Mouse (Mus musculus) liver, embryonic 12.5 days (tissue): ENCODE data around the gene Castor1. TPM values are rescaled to one million over a fixed set of nuclear protein-coding genes. Genes with fewer than 3 reads are reported as not detected.
A peak's percentile ranks its signal among the peaks of the same experiment; 100 is the strongest.

Experiments
- ATAC-seq: fragments of 200-750 bp; cut with Nextera tagmentation; 2 replicates; pipeline ENCODE4 v1.8.0; 2017; ENCODE audit warnings: moderate number of reproducible peaks, mild to moderate bottlenecking, moderate library complexity
- H3K27ac ChIP-seq: fragments of 300-500 bp; sonication (generic); 2 replicates; pipeline ENCODE4 v1.5.1; 2016; ENCODE audit warnings: mild to moderate bottlenecking
- H3K27me3 ChIP-seq: fragments of 300-500 bp; sonication (generic); replicated peaks from 2 replicates; pipeline ENCODE4 v1.6.1; 2016; ENCODE audit warnings: mild to moderate bottlenecking, moderate library complexity
- H3K36me3 ChIP-seq: fragments of 300-500 bp; sonication (generic); 2 replicates; pipeline ENCODE4 v1.6.1; 2016; ENCODE audit warnings: mild to moderate bottlenecking, moderate library complexity
- H3K4me1 ChIP-seq: fragments of 300-500 bp; sonication (generic); 2 replicates; pipeline ENCODE4 v1.6.1; 2016
- H3K4me2 ChIP-seq: fragments of 300-500 bp; sonication (generic); 2 replicates; pipeline ENCODE4 v1.6.1; 2016; ENCODE audit warnings: mild to moderate bottlenecking, moderate library complexity
- H3K4me3 ChIP-seq: fragments of 300-500 bp; sonication (generic); 2 replicates; pipeline ENCODE4 v1.5.1; 2016; ENCODE audit warnings: mild to moderate bottlenecking, moderate library complexity
- H3K9ac ChIP-seq: fragments of 300-500 bp; sonication (generic); 2 replicates; pipeline ENCODE4 v1.6.1; 2016; ENCODE audit warnings: mild to moderate bottlenecking, moderate library complexity
- H3K9me3 ChIP-seq: fragments of 300-500 bp; sonication (generic); replicated peaks from 2 replicates; pipeline ENCODE4 v1.6.1; 2016; ENCODE audit warnings: mild to moderate bottlenecking, moderate library complexity
- WGBS: fragments of 180-500 bp; shearing (Covaris S2); methylation state at CpG from one replicate; pipeline ENCODE4 v1.1.7; 2016; ENCODE audit not compliant: insufficient replicate concordance; 5-methylcytosine and 5-hydroxymethylcytosine counted together
- polyA plus RNA-seq: library from polyadenylated mRNA; unstranded; fragments of >200 nt; fragmentation: Nextera tagmentation; extraction: Ambion mirVana; gene quantifications from 2 replicates; pipeline ENCODE4 v1.2.1, GENCODE M21; 2016

Castor1 gene
- polyA plus RNA-seq, 1 experiment from 2014 or later, result 2.3 TPM

- no peak within 1 kb of the TSS for H3K27ac ChIP-seq
- H3K4me2 ChIP-seq, result no peak within 1 kb of the TSS
- peaks cover 14% of the 10 kb centered on the region; the same call in 1 of the 2 replicates for H3K27me3 ChIP-seq
- H3K9me3 ChIP-seq, result no peaks in the 10 kb centered on the region
- WGBS, result 44% methylated on average over 11 of the region's 11 CpGs
- no peak within 1 kb of the TSS for H3K9ac ChIP-seq
- peaks cover 35% of the 10 kb centered on the region for H3K4me1 ChIP-seq
- ATAC-seq, result no peak
- H3K4me3 ChIP-seq, result no peak within 1 kb of the TSS
- no peaks in the 10 kb centered on the region for H3K36me3 ChIP-seq
These were observed 39.0 kb downstream of the Castor1 start, which contains the start of gene Lif for GRCm38 (mm10) chr11:4256846-4257607. TSS of gene Lif (plus strand) at chr11:4257557.

- no peaks in the 10 kb centered on the region for H3K36me3 ChIP-seq
- no peak overlapping the region for H3K4me2 ChIP-seq
- peaks cover 22% of the 10 kb centered on the region for H3K27me3 ChIP-seq
- H3K9ac ChIP-seq, result no peak overlapping the region
- no peak overlapping the region for H3K27ac ChIP-seq
- H3K9me3 ChIP-seq, result no peaks in the 10 kb centered on the region
- 71% methylated on average over 5 of the region's 5 CpGs for WGBS
- H3K4me3 ChIP-seq, result no peak overlapping the region
- ATAC-seq, result no peak
- H3K4me1 ChIP-seq, result peaks cover 38% of the 10 kb centered on the region
These were observed 39.7 kb downstream of the Castor1 start for GRCm38 (mm10) chr11:4257756-4258155.

- H3K9me3 ChIP-seq, result no peaks in the 10 kb centered on the region
- 0% methylated on average over 7 of the region's 7 CpGs for WGBS
- H3K27ac ChIP-seq, result no peak overlapping the region
- ATAC-seq, result peak; percentile 66
- H3K36me3 ChIP-seq, result no peaks in the 10 kb centered on the region
- H3K4me2 ChIP-seq, result peak overlapping the region; percentile 51
- H3K4me3 ChIP-seq, result no peak overlapping the region
- peaks cover 44% of the 10 kb centered on the region for H3K4me1 ChIP-seq
- peaks cover 31% of the 10 kb centered on the region for H3K27me3 ChIP-seq
- no peak overlapping the region for H3K9ac ChIP-seq
These were observed 40.6 kb downstream of the Castor1 start for GRCm38 (mm10) chr11:4258657-4259082.

GRCm38 (mm10) chr11:4260463-4261187, 42.6 kb downstream of the Castor1 start:
- H3K4me1 ChIP-seq, result peaks cover 44% of the 10 kb centered on the region
- H3K4me3 ChIP-seq, result 0 out of 2 replicates have a peak overlapping the region, but pooled peaks have one; percentile 7
- 14% methylated on average over 14 of the region's 14 CpGs for WGBS
- H3K27ac ChIP-seq, result no peak overlapping the region
- no peak for ATAC-seq
- H3K27me3 ChIP-seq, result peaks cover 50% of the 10 kb centered on the region
- H3K9ac ChIP-seq, result no peak overlapping the region; the same call in none of the 2 replicates
- H3K9me3 ChIP-seq, result no peaks in the 10 kb centered on the region
- H3K4me2 ChIP-seq, result peak overlapping the region; percentile 50
- no peaks in the 10 kb centered on the region for H3K36me3 ChIP-seq

GRCm38 (mm10) chr11:4261188-4261494, 43.1 kb downstream of the Castor1 start:
- no peaks in the 10 kb centered on the region for H3K36me3 ChIP-seq
- peak overlapping the region; percentile 50 for H3K4me2 ChIP-seq
- H3K4me1 ChIP-seq, result peaks cover 44% of the 10 kb centered on the region
- no peak overlapping the region for H3K9ac ChIP-seq
- H3K27me3 ChIP-seq, result peaks cover 56% of the 10 kb centered on the region
- no peaks in the 10 kb centered on the region for H3K9me3 ChIP-seq
- no peak overlapping the region for H3K4me3 ChIP-seq
- WGBS, result 24% methylated on average over 7 of the region's 7 CpGs
- ATAC-seq, result 0 out of 2 replicates have a peak, but pooled peaks have one; percentile 16
- H3K27ac ChIP-seq, result no peak overlapping the region

- ATAC-seq, result no peak
- Histone ChIP-seq H3K36me3 (no peaks in the 10 kb centered on the region), H3K27me3 (peaks cover 64% of the 10 kb centered on the region), H3K9ac (no peak overlapping the region), H3K4me1 (peaks cover 50% of the 10 kb centered on the region), H3K9me3 (no peaks in the 10 kb centered on the region), H3K4me3 (no peak overlapping the region), H3K27ac (no peak overlapping the region), H3K4me2 (no peak overlapping the region)
- 41% methylated on average over 5 of the region's 5 CpGs for WGBS
These were observed 43.9 kb downstream of the Castor1 start for GRCm38 (mm10) chr11:4261969-4262368.

- Histone ChIP-seq H3K9me3 (no peaks in the 10 kb centered on the region), H3K27ac (no peak overlapping the region), H3K4me3 (no peak overlapping the region), H3K4me2 (no peak overlapping the region), H3K27me3 (peaks cover 66% of the 10 kb centered on the region), H3K9ac (no peak overlapping the region), H3K36me3 (no peaks in the 10 kb centered on the region), H3K4me1 (peaks cover 46% of the 10 kb centered on the region)
- WGBS, result 21% methylated on average over 7 of the region's 7 CpGs
- no peak for ATAC-seq
These were observed 44.8 kb downstream of the Castor1 start for GRCm38 (mm10) chr11:4262847-4263246.

- no peak for ATAC-seq
- H3K4me3 ChIP-seq, result no peak overlapping the region
- H3K4me2 ChIP-seq, result no peak overlapping the region
- no peaks in the 10 kb centered on the region for H3K9me3 ChIP-seq
- 24% methylated on average over 1 of the region's 1 CpGs for WGBS
- H3K36me3 ChIP-seq, result no peaks in the 10 kb centered on the region
- no peak overlapping the region for H3K9ac ChIP-seq
- H3K27me3 ChIP-seq, result peaks cover 70% of the 10 kb centered on the region
- H3K4me1 ChIP-seq, result peaks cover 42% of the 10 kb centered on the region
- no peak overlapping the region for H3K27ac ChIP-seq
These were observed 45.3 kb downstream of the Castor1 start for GRCm38 (mm10) chr11:4263296-4263695.

- 52% methylated on average over 7 of the region's 7 CpGs for WGBS
- no peak for ATAC-seq
- peaks cover 37% of the 10 kb centered on the region for H3K4me1 ChIP-seq
These were observed 46.0 kb downstream of the Castor1 start for GRCm38 (mm10) chr11:4264066-4264465.

GRCm38 (mm10) chr11:4266271-4267201, 48.5 kb downstream of the Castor1 start:
- WGBS, result 2% methylated on average over 60 of the region's 61 CpGs
- Histone ChIP-seq H3K27ac (no peak overlapping the region), H3K4me3 (peak overlapping the region; percentile 53), H3K27me3 (peaks cover 96% of the 10 kb centered on the region), H3K9me3 (no peaks in the 10 kb centered on the region), H3K4me2 (peak overlapping the region; percentile 69), H3K36me3 (no peaks in the 10 kb centered on the region), H3K4me1 (peaks cover 22% of the 10 kb centered on the region), H3K9ac (no peak overlapping the region)
- no peak for ATAC-seq

More at GRCm38 (mm10) chr11:4264066-4264465, 46.0 kb downstream of the Castor1 start:
- Histone ChIP-seq H3K4me2 (no peak overlapping the region), H3K9me3 (no peaks in the 10 kb centered on the region), H3K4me3 (no peak overlapping the region), H3K36me3 (no peaks in the 10 kb centered on the region), H3K27me3 (peaks cover 78% of the 10 kb centered on the region), H3K27ac (no peak overlapping the region), H3K9ac (no peak overlapping the region)

GRCm38 (mm10) chr11:4267202-4267578, 49.2 kb downstream of the Castor1 start:
- Histone ChIP-seq H3K9me3 (no peaks in the 10 kb centered on the region), H3K27me3 (peaks cover 98% of the 10 kb centered on the region), H3K4me3 (peak overlapping the region; percentile 53), H3K9ac (no peak overlapping the region), H3K36me3 (no peaks in the 10 kb centered on the region), H3K4me2 (peak overlapping the region; percentile 69), H3K4me1 (peaks cover 18% of the 10 kb centered on the region), H3K27ac (no peak overlapping the region)
- no peak for ATAC-seq
- WGBS, result 4% methylated on average over 13 of the region's 13 CpGs
